Mouse (Mus musculus): ENCODE data around the gene Dock9.
A peak's percentile ranks its signal among the peaks of the same experiment; 100 is the strongest.
"Not testable (repeated sequence)": the region's sequence is repeated elsewhere in the genome, so short reads cannot be mapped to it uniquely, and the experiment has no call there.

Gene Dock9

GRCm38 (mm10) chr14:121660167-121660894, 137.3 kb downstream of the Dock9 start:
- DNase-seq (ENCODE audit: low spot score in 2 of 2), result no peak

- no peak for DNase-seq (ENCODE audit: low spot score in 2 of 2)
Measured at GRCm38 (mm10) chr14:121659061-121659824, 138.4 kb downstream of the Dock9 start.

DNA sequence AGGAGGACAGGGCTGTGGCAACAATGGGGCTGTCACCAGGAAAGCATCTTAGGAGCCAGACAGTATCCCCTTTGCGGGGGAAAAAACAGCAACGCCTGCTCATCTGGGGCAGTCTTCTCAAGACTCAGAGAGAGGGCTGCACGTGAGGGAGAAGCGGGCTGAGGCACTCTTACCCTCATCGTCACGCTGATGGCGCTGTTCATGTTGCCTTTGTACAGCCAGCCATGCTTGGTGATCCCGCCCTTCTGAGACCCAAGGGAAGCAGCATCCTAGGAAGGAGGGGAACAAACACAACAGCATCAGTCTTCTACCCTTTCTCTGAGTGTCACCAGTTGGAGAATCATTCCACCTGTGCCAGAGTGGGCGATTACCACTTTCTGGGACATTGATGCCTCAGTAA, 139.1 kb downstream of the Dock9 start:
- DNase-seq (ENCODE audit: low spot score in 2 of 2), result no peak

DNA sequence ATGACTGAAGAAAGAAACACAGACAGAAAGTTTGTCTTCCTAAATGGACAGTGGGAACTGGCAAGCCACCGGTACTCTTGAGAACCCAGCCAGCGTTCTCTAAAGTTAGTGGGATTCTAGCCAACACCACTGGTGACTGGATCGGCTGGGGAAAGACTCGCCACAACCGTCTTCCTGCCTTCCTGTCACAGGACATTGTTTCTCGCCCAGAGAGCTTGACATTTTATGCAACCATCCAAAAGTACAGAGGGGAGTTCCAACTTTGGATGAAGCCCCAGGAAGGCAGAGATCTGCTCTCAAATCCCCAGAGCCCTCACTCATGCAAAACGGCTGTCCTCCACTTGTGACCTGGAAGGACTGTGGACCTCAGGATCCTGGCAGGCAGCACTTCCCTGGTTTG, 140.0 kb downstream of the Dock9 start:
- no peak for DNase-seq (ENCODE audit: low spot score in 2 of 2)

GRCm38 (mm10) chr14:121656912-121657311, 140.7 kb downstream of the Dock9 start:
- no peak for DNase-seq (ENCODE audit: low spot score in 2 of 2)

- DNase-seq (ENCODE audit: low spot score in 2 of 2), result no peak
Measured at GRCm38 (mm10) chr14:121654977-121655376, 142.7 kb downstream of the Dock9 start.

GRCm38 (mm10) chr14:121654416-121654967, 143.1 kb downstream of the Dock9 start:
- no peak for DNase-seq (ENCODE audit: low spot score in 2 of 2)

DNA sequence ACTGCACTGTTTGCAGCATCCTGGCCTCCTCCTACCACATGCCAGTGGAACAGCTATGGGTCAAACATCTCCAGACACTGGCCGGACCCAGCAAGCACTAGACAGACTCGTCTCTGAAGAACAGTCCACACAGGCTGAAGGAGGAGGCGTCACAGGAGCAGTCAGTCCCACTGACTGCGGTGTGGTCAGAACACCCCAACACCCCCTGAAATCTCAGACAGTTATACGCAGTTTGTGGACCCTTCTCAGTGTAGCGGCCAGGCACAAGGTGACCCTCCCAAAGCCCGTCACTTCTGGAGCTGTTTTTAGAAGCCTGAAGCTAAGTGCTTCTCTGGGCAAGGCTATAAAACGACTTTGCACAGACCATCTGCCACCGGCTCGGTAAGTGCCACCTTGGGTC, 143.9 kb downstream of the Dock9 start:
- DNase-seq (ENCODE audit: low spot score in 2 of 2), result no peak

DNA sequence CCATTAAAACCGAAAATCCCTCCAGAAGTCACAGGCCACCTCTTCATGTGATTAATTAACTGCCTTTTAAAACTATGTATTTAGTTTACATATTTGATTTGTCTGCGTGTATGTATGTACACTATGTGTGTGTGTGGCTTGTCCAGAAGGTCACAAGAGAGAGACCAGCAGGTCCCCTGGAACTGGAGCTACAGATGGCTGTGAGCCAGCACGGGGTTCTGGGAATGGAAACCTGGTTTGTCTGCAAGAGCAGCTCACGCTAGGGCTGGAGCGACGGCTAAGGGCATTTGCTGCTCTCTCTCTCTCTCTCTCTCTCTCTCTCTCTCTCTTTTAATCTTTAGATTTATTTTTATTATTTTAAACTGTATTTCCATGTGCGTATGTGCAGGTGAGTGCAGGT, 144.4 kb downstream of the Dock9 start:
- DNase-seq (ENCODE audit: low spot score in 2 of 2), result no peak

- DNase-seq (ENCODE audit: low spot score in 2 of 2), result no peak
Measured at GRCm38 (mm10) chr14:121648581-121649060, 149.0 kb downstream of the Dock9 start.

DNA sequence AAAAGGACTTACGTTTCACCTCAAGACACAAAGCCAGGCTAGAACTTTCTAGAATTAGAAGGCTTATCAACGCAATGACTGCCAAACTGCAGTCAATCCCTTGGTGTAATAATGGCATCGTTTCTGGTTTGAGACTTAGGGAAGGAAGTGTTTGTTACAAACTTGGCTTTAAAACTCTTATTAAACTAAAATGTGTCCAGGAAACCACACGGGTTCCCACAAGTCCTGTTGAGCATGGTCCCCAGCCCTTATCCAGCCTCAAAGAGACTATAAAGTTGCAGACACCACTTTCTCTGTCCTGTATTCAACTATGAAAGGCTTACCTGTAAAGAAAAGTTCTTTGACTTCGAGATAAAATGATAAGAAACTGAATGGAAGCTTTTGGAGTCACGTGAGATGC, 149.9 kb downstream of the Dock9 start:
- DNase-seq (ENCODE audit: low spot score in 2 of 2), result no peak

DNA sequence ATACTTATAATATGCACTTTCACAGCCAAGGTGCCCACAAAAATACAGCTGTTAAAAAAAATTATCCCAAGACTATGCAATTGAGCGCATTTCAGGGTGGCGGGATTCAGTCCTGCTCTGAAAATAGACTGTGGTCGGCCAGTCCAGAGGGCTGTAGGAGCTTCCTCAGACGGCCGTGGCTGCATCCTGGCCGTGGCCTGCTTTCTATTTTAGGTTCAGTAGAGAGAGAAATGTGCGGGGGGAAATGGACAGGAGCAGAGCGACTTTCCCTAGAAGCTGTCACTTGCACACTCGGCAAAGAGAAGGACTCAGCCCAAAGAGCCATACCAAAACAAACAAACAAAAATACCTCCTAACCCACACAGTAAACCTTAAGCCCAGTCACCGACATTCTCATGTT, 151.0 kb downstream of the Dock9 start:
- no peak for DNase-seq (ENCODE audit: low spot score in 2 of 2)

GRCm38 (mm10) chr14:121644302-121644701, 153.3 kb downstream of the Dock9 start:
- DNase-seq (ENCODE audit: low spot score in 2 of 2), result no peak

DNA sequence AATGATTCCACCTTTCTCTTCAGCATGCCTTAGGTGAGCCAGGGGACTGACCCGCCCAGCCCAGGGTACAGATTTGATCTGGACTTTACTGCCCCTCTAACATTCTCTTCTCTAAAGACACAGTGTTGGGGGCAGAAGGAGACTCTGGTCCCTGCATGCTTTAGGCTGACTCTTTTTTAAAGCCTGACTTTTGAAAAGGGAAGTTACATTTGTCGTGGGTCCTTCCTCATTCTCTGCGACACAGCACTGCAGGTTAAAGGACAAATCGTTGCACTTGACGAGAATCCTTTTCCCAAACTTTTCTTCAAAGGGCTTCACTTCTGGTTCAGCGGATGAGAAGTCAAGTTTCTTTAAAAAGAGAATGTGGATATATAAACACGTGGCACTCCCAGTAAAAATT, 156.4 kb downstream of the Dock9 start:
- DNase-seq (ENCODE audit: low spot score in 2 of 2), result no peak

DNA sequence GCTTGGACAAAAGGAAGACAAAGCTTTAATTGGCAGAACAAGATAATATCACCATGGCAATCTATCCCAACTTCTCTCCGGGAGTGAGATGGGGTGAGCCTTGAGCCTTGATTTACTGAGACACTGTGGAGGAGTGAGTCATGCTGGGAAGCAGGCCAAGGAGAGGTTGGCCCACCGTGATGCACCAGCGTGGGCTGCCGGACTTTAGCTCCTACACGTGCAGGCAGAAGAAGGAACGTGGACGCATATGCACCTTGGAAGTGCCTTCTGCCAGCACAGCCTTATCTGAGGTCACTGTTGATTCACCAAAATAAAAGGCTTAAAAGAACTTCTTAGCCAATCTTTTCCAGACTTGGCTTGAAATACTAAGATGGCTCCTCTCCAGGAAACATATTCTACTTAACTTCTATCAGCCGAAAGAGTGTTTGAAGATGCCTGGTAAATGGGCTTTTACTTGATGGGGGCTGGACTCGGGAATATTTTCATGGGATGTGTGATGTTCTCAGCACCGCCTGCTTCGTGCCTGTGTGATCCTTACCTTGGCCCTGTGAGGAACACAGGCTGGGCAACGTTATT, 160.6 kb downstream of the Dock9 start:
- DNase-seq (ENCODE audit: low spot score in 2 of 2), result no peak

- peak; percentile 43 to 53 for DNase-seq (ENCODE audit: low spot score in 2 of 2)
Measured at GRCm38 (mm10) chr14:121634736-121635430, 162.8 kb downstream of the Dock9 start.

GRCm38 (mm10) chr14:121634093-121634735, 163.4 kb downstream of the Dock9 start:
- DNase-seq (ENCODE audit: low spot score in 2 of 2), result no peak

DNA sequence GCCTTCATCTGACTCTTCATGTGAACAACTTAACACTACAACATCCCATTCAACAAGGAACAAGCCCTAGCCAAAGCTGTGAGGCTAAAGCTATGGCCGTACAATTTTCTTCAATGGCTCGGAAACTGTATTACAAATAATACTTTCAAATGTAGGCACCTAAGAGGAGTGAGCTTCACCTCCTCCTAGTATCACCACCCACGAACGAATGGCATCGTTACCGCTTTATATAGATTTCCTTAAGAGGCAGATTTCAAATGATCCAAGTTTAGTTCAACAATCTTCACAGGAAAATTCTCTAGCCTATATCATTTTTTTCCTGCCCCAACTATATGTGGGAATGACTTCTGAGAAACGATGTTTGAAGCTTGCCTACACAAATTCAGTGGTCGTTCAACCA, 165.7 kb downstream of the Dock9 start:
- no peak for DNase-seq (ENCODE audit: low spot score in 2 of 2)

DNA sequence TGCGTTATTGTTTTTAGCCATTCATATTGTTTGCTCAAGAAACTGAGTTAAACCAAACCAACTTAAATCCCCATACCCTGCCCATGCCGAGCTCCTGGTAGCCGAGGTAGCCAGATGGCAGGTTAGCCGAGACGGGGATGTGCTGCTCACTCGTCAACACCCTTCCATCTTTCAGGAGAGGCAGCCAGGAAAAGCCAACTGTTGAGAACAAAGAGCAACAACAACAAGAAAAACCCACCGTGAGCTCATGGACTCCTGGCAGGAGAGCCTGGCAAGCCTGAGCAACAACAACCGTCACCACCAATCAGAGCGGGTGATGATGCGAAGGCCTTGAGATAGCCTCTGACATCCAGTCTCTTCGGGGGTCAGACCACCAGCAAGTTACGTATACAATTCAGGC, 170.9 kb downstream of the Dock9 start:
- no peak for DNase-seq (ENCODE audit: low spot score in 2 of 2)

GRCm38 (mm10) chr14:121623996-121624542, 173.6 kb downstream of the Dock9 start:
- DNase-seq (ENCODE audit: low spot score in 2 of 2), result not testable (repeated sequence)

- DNase-seq (ENCODE audit: low spot score in 2 of 2), result no peak
Measured at GRCm38 (mm10) chr14:121621806-121622205, 175.8 kb downstream of the Dock9 start.
